Mouse (Mus musculus): ENCODE measurements around the gene Znrf2.

DNA sequence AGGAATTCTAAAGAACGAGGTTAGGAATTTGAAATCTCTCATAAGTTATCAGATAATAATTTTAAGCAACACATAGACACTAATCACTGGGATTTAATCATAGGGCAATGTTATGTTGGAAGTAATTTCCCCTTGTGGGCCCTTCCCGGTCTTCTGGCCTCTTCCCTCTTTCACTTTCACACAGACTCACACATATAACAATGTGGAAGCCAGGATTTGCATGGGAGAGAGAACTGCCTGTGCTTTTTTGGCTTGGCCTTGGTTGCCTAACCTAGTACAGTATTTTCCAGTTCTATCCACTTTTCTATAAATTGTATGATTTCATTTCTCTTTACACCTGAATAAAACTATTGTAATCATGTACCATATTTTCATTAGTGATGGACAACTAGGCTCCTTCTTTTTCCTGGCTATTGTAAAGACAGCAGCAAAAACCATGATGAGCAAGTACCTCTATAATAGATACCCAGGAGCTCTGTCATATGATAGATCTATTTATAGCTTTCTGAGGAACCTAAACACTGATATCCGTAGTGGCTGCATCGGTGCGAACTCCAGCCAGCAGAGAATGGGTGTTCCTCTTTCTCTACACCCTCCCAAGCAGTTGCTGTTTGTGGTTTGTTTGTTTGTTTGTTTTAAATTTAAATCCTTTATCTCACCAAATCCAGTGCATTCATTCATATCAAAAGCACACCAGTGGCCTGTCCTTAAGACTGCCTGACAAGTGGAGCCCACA, 36.0 kb upstream of the Znrf2 start:
- no peak for TF ChIP-seq GATA1 (IDR thresholded peaks at IDR 0.05; ENCODE audit: low read length)
- TF ChIP-seq TAL1 (IDR thresholded peaks at IDR 0.05; ENCODE audit: low read length) = no peak
